Mouse (Mus musculus): ENCODE data around the gene Ift140.

Gene Ift140

GRCm38 (mm10) chr17:25076906-25077305 lies 61.0 kb downstream of the Ift140 start:
- DNase-seq (ENCODE audit: low read depth, low spot score): no peak

DNA sequence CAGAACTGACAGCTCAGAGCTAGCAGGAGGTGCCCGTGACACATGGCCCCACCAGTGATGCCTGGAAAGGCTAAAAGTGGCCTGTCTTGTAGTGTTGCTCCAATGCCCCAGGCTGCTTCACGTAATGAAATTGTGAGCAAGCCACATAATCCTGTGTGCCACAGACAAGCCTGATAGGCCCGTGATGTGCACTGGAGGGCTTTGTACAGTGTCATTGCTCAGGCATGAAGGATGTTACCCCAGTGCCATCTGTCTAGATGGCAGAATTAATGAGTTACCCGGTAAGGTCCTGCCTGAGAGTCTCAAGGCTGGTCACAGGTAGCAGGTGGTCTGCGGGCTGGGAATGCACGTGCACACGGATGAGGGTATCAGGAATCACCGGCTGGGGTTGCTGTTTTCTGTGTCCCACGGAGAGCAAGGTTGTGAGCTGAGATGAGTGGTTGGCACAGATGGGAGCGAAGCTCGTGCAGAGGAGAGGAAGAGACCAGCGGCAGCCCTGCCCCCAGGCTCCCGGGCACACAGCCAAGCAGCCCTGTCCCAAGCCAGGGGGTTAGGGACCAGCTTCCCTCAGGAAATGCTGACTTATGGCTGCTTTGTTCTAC lies 62.0 kb downstream of the Ift140 start:
- no peak for DNase-seq (ENCODE audit: low read depth, low spot score)

DNA sequence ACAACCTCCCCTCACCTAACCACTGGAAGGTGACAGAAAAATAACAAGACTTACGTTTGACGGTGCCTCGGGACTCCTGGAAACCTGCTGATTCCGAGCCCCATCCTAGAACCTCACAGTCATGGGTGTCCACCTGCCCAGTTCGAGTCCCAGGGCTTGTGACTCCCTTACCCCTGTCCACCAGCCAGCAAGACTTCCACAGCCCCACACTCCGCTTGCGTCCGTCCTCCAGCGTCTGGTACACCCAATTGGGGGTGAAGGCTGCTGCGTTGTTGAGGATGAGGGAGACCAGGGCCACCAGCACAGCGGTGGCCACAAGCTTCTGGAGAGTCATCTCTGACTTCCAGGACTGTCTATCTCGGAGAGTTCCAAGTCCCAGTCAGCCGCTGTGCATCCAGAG lies 64.3 kb downstream of the Ift140 start:
- no peak for DNase-seq (ENCODE audit: low read depth, low spot score)

GRCm38 (mm10) chr17:25080960-25081381 lies 65.1 kb downstream of the Ift140 start:
- no peak for DNase-seq (ENCODE audit: low read depth, low spot score)

GRCm38 (mm10) chr17:25082081-25082847 lies 66.4 kb downstream of the Ift140 start:
- peak; percentile 55 for DNase-seq (ENCODE audit: low read depth, low spot score)

- DNase-seq (ENCODE audit: low read depth, low spot score): no peak
Observed at GRCm38 (mm10) chr17:25082887-25083286, 67.0 kb downstream of the Ift140 start.

- no peak for DNase-seq (ENCODE audit: low read depth, low spot score)
Observed at GRCm38 (mm10) chr17:25083444-25083931, 67.6 kb downstream of the Ift140 start, which contains the start of gene Tmem204. Tmem204 (minus strand) TSS chr17:25083591.

- no peak for DNase-seq (ENCODE audit: low read depth, low spot score)
Observed at GRCm38 (mm10) chr17:25084835-25085385, 69.0 kb downstream of the Ift140 start.

DNA sequence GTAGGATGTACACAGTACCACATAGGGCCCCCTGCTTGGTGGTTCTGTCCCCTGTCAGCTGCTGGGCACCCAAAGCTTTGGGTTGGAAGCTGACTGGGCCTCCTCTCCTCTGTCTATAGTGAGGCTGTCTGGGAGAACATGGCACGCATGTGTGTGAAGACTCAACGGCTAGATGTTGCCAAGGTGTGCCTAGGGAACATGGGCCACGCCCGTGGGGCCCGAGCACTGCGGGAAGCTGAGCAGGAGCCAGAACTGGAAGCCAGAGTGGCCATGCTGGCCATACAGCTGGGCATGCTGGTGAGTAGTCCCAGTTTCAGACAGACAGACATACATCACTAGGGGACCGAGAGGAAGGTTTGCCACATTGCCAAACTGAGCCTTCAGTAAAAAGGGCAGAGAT lies 70.8 kb downstream of the Ift140 start:
- DNase-seq (ENCODE audit: low read depth, low spot score): no peak

GRCm38 (mm10) chr17:25089158-25089557 lies 73.3 kb downstream of the Ift140 start:
- DNase-seq (ENCODE audit: low read depth, low spot score): no peak

DNA sequence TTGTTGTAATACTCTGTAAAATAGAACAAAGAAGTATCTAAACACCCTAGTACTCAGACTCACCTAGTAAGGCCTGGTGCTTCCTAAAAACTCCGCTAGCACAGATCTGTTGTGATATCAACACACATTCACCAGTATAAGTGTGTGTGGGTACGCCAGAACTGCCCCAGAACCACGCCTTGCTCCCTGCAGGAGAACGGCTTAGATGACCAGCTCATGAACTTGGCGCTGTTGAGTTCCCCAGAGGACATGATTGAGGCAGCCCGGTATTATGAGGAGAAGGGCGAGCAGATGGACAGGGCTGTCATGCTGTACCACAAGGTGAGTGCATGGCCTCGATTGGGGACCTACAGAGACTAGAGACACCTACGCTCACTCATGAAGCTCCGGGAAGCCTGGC lies 74.6 kb downstream of the Ift140 start:
- no peak for DNase-seq (ENCODE audit: low read depth, low spot score)

GRCm38 (mm10) chr17:25096221-25096620 lies 80.3 kb downstream of the Ift140 start:
- no peak for DNase-seq (ENCODE audit: low read depth, low spot score)

- no peak for DNase-seq (ENCODE audit: low read depth, low spot score)
Observed at GRCm38 (mm10) chr17:25100052-25100451, 84.2 kb downstream of the Ift140 start.

DNA sequence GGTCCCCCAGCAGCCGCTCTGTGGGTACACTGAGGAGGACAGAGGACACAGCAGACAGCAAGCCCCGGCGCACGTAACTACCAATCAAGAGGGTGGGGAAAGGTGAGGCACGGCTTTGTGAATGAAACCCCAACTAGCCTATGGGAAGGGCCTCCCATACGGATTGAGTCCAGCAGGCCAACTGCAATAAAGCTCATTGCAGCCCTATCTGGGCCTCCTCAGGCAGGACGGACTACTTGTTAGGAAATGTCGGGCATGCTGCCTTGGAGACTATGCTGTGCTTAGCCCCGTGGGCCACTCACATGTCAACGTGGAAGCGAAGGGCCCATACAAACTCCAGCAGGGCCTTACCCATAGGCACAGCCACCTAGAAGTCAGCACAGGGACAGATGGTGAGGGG lies 85.5 kb downstream of the Ift140 start:
- no peak for DNase-seq (ENCODE audit: low read depth, low spot score)

DNA sequence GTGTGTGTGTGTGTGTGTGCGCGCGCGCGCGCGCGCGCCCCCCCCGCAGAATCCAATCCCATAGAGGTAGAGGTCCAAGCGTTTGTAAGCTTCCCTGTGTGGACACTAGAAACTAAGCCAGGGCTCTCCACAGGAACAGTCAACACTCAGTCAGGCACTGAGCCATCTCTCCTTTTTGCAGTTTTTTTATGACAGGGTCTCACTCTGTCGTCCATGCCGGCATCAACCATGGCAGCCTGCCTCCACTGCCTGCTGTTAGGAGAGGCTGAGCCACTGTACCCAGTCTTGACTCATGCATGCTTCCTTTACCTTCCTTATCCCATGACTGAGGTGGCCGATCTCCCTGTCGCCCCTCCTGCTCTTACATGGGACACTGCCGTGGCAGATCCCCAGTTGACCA lies 91.9 kb downstream of the Ift140 start:
- DNase-seq (ENCODE audit: low read depth, low spot score): no peak

- no peak for DNase-seq (ENCODE audit: low read depth, low spot score)
Observed at GRCm38 (mm10) chr17:25109578-25109977, 93.7 kb downstream of the Ift140 start.

- no peak for DNase-seq (ENCODE audit: low read depth, low spot score)
Observed at GRCm38 (mm10) chr17:25110590-25110989, 94.7 kb downstream of the Ift140 start.

DNA sequence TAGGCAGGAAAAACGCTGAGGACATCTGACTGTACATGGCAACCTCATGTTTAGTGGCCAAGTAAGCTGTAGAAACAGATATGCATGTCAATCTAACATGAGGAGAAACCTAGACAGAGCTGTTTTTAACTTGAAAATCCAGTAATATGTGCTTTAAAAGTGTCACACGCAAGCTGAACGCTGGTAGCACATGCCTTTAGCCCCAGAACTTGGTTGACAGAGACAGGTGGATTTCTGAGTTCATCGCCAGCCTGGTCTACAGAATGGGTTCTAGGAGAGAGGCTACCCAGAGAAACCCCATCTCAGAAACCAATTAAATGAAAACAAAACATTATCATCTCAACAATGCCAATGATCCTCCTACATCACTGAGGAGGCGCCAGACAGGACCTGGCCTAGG lies 95.3 kb downstream of the Ift140 start:
- DNase-seq (ENCODE audit: low read depth, low spot score): no peak

DNA sequence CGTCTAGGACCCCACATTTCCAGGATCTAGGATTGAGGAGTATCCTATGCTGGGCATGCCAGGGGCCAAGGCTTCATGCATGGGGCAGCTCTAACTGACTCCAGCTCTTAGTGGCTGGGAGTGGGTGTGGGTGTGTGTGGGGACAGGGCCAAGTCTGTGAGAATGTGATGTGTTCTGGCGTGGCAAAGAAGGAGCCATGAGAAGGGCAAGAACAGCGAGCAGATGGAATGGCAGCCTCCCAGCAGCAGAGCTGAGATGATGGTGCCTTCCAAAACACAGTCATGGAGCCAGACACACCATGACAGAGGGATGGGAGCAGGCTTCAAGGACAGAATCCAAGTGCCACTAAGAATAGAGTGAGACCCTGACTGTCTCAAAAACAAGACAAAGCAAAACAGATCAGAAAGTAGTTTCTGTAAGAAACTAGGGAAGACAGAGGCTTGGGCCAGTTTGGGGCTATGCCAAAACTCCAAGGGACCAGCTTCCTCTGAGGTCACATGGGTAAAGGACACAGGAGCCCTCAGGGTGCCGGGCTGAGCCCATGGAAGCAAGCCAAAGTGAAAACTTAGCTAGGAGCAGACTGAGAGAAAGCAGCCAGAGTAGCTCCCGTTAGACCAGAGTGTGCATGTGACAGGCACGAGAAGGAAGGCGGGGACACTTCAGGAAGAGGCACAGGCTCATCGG lies 96.0 kb downstream of the Ift140 start:
- peak; percentile 68 for DNase-seq (ENCODE audit: low read depth, low spot score)

DNA sequence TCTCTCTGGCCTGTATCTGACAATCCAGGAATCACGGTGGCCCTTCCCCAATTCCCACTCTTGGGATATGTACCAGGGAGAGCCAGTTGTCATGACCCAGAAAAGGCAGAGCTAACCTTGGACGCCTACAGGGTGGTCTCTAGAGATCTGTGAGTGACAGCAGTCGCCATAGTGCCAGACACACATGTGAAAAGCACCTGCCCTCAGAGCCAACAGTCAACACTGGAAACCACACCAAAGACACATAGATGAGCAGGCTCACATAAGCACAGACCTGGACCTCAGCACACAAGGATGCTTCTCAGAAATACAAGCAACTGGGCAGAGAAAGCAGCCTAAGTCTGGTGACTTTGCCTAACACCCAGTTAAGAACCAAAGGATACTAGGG lies 96.5 kb downstream of the Ift140 start:
- DNase-seq (ENCODE audit: low read depth, low spot score): no peak

DNA sequence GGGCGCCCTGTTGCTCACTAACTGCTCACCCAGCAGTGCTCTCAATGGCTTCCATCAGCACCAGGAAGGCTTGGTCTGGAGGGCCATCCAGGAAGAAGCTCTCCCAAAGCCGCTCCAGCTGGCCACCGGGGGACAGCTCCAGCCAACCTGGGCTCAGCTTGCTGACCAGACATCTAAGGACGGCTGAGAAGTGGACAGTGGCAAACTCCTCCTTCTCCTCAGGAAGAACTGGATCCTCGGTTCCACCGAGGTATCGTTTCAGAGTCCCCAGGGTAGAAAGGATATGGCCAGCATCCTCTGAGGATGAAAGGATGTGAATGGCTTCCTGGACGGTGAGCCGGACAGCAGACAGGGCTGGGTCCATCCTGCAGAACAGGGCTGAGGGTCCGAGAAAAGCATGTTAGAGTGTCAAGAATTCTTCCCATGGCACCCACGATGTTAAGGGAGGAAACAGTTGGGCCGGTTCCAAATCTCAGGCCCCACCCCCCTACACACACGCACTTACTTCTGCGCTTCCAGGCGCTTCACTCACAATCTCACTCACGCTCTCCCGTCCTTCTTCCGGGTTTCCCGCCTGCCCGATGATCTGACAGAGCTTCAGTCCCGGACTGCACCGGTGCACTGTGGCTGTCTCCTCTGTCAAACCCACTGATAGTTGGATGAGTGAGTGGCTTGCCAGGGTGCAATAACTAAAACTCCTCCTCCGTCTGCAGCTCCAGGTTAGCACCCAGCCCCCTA lies 99.2 kb downstream of the Ift140 start:
- DNase-seq (ENCODE audit: low read depth, low spot score): peak; percentile 15

Measured in telencephalon, adult 2 months (tissue).